Mouse (Mus musculus) kidney, postnatal 0 days (tissue): ENCODE measurements around the gene P3h2. TPM values are rescaled to one million over a fixed set of nuclear protein-coding genes. Genes with fewer than 3 reads are reported as not detected.

ENCODE experiments used
- ATAC-seq: fragments of 200-750 bp; cut with Nextera tagmentation; replicated peaks from 2 replicates; pipeline ENCODE4 v1.8.0; 2017; ENCODE audit warnings: low read depth, moderate number of reproducible peaks, moderate TSS enrichment, moderate library complexity; ENCODE audit not compliant: low FRiP score
- DNase-seq: peaks from one replicate; pipeline ENCODE4 v3.0.0-alpha.2; 2016; ENCODE audit warnings: low spot score
- H3K27ac ChIP-seq: fragments of 300-500 bp; sonication (generic); 2 replicates; pipeline ENCODE4 v1.5.1; 2014; ENCODE audit warnings: mild to moderate bottlenecking
- H3K27me3 ChIP-seq: fragments of 300-500 bp; sonication (generic); 2 replicates; pipeline ENCODE4 v1.6.1; 2014; ENCODE audit warnings: low read length, mixed read lengths; ENCODE audit not compliant: insufficient read depth
- H3K36me3 ChIP-seq: fragments of 300-500 bp; sonication (generic); 2 replicates; pipeline ENCODE4 v1.6.1; 2014; ENCODE audit warnings: low read length, mixed read lengths; ENCODE audit not compliant: insufficient read depth
- H3K4me1 ChIP-seq: fragments of 300-500 bp; sonication (generic); replicated peaks from 2 replicates; pipeline ENCODE4 v1.6.1; 2014; ENCODE audit warnings: antibody characterized with exemption, low read length, mixed read lengths; ENCODE audit not compliant: insufficient read depth
- H3K4me2 ChIP-seq: fragments of 300-500 bp; sonication (generic); 2 replicates; pipeline ENCODE4 v1.6.1; 2014; ENCODE audit warnings: mild to moderate bottlenecking, low read length, moderate library complexity, mixed read lengths
- H3K4me3 ChIP-seq: fragments of 300-500 bp; sonication (generic); replicated peaks from 2 replicates; pipeline ENCODE4 v1.5.1; 2014; ENCODE audit warnings: low read depth, low read length
- H3K9ac ChIP-seq: fragments of 300-500 bp; sonication (generic); 2 replicates; pipeline ENCODE4 v1.6.1; 2014; ENCODE audit warnings: low read depth, low read length
- H3K9me3 ChIP-seq: fragments of 300-500 bp; sonication (generic); replicated peaks from 2 replicates; pipeline ENCODE4 v1.6.1; 2016; ENCODE audit warnings: low read length, inconsistent platforms, mixed read lengths
- CTCF ChIP-seq: IDR thresholded peaks from 2 replicates; pipeline ENCODE4 v1.5.1; 2016; ENCODE audit warnings: antibody characterized with exemption, low read depth, mild to moderate bottlenecking, moderate library complexity
- WGBS: fragments of 180-500 bp; shearing (Covaris S2); extraction: QIAGEN DNeasy Blood & Tissue Kit; methylation state at CpG from one replicate; pipeline ENCODE4 v1.1.7; 2014; 5-methylcytosine and 5-hydroxymethylcytosine counted together
- polyA plus RNA-seq: library from polyadenylated mRNA; unstranded; fragments of >200 nt; fragmentation: Nextera tagmentation; extraction: Ambion mirVana; gene quantifications from 2 replicates; pipeline ENCODE4 v1.2.1, GENCODE M21; 2015

Gene P3h2
- polyA plus RNA-seq, 1 experiment from 2014 or later, result 14.7 TPM

DNA sequence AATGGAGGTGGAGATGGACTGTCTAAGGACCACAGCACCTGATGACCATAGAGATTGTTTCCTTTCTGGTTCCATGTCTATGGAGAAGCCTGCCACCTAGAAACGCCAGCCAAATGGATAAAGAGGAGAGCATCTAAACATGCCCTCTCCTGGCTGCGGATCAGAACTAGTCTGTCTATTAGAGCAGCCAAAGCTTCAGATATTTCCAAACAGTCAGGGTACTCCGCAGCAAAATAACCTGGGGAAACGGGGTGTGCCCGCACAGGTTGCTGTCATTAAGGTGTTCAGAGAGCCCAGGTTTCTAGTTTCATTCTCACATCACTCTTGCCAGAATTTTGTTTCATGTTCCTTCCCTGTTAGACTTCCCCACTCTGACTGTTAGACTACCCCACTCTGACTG lies 16.6 kb downstream of the P3h2 start:
- Histone ChIP-seq H3K4me2 (no peak overlapping the region), H3K4me1 (0 out of 2 replicates have a peak, but pooled peaks cover 17% of the 10 kb centered on the region), H3K9ac (no peak overlapping the region), H3K4me3 (no peak overlapping the region), H3K36me3 (no peaks in the 10 kb centered on the region), H3K9me3 (no peaks in the 10 kb centered on the region), H3K27me3 (no peaks in the 10 kb centered on the region), H3K27ac (no peak overlapping the region)
- TF ChIP-seq CTCF, result no peak
- DNase-seq (no peak), ATAC-seq (no peak)
- 82% methylated on average over 5 of the region's 5 CpGs for WGBS

DNA sequence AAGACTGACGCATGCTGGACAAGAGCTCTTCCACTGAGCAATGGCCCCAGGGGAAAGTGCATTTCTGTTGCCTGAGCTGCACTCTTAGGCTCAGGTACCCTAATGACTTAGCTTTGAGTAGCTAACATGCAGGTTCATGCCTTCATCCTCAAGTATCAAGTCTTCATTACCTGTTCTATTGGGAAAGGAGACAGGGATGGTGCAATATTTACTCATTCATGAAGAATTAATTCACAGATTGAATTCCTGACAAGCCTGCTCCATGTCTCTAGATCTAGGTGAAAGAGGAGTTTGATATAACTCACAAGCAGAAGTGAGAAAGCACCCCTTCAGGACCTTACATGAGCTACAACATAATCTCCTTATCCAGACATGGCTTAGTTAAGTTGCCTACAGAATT lies 17.3 kb downstream of the P3h2 start:
- 70% methylated on average over 1 of the region's 1 CpGs for WGBS
- Histone ChIP-seq H3K9me3 (no peaks in the 10 kb centered on the region), H3K4me2 (no peak overlapping the region), H3K36me3 (no peaks in the 10 kb centered on the region), H3K9ac (no peak overlapping the region), H3K4me1 (0 out of 2 replicates have a peak, but pooled peaks cover 14% of the 10 kb centered on the region), H3K27me3 (no peaks in the 10 kb centered on the region), H3K27ac (no peak overlapping the region), H3K4me3 (no peak overlapping the region)
- no peak for TF ChIP-seq CTCF
- ATAC-seq (no peak), DNase-seq (no peak)

DNA sequence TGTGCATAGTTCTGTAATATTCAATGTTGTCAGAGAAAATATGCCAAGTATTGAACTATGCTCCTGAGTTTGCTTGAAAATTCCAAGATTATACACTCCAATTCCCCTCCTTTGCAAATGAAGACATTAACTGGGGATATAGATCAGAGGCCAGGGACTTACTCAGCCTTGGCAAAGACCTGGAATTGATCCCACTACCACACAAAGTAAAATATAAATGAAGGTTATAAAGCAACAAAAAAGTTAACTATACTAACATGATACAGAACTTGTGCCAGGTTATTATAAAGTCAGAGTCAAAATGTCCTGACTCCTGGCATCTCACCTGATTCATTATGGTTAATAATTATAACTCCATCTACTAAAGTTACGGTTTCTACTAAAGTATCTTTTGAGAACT lies 18.6 kb downstream of the P3h2 start:
- H3K4me1 ChIP-seq, result 0 out of 2 replicates have a peak, but pooled peaks cover 14% of the 10 kb centered on the region
- no peak overlapping the region for H3K27ac ChIP-seq
- no peak for TF ChIP-seq CTCF
- DNase-seq, result no peak
- no peak overlapping the region for H3K9ac ChIP-seq
- H3K4me2 ChIP-seq, result no peak overlapping the region
- WGBS, result 82% methylated on average over 1 of the region's 1 CpGs
- H3K4me3 ChIP-seq, result no peak overlapping the region
- H3K9me3 ChIP-seq, result no peaks in the 10 kb centered on the region
- no peaks in the 10 kb centered on the region for H3K36me3 ChIP-seq
- no peak for ATAC-seq
- H3K27me3 ChIP-seq, result no peaks in the 10 kb centered on the region

DNA sequence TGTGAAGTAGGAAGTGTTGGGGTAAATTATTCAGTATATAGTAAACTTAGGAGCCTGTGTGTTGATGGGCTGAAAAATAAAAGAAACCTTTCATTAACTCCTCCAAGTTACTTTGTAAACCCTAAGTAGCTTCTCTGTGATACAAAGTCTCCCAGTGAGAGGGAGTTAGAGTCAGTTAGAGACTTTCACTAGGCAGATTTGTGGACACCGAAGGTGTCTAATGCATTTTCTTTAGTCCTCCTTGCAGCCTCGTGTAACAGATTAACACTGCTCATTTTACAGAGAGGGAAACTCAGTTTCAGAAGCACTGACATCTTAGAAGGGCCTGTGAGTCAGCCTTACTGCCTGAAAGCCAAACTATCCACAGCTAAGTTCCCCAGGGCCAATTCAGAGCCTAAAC lies 20.4 kb downstream of the P3h2 start:
- 0 out of 2 replicates have a peak, but pooled peaks cover 14% of the 10 kb centered on the region for H3K4me1 ChIP-seq
- no peaks in the 10 kb centered on the region for H3K36me3 ChIP-seq
- no peaks in the 10 kb centered on the region for H3K27me3 ChIP-seq
- no peak overlapping the region for H3K4me3 ChIP-seq
- ATAC-seq (no peak), DNase-seq (no peak)
- H3K27ac ChIP-seq, result peak overlapping the region; percentile 54; the same call in 1 of the 2 replicates
- TF ChIP-seq CTCF, result no peak
- no peak overlapping the region; the same call in 1 of the 2 replicates for H3K9ac ChIP-seq
- no peaks in the 10 kb centered on the region for H3K9me3 ChIP-seq
- WGBS, result 37% methylated on average over 2 of the region's 2 CpGs
- no peak overlapping the region for H3K4me2 ChIP-seq

DNA sequence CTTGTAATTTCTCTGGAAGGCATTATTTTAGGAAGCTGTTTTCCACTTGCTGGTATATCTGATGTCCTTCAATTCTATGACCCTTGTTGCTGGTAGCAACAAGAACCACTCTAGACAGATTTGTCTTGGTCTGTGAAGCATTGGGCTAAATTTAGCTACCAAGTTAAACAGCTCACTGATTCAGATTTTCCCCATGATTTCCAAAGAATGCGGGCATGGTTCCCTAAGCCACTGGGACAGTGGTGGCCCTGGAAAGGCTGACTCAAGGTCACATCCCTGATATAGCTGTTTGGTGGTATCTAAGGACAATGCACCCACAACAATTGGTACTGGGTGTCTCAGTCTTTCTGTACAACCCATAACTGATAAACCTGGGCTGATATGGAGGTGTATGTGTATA lies 22.8 kb downstream of the P3h2 start:
- ATAC-seq (peak; percentile 64), DNase-seq (peak; percentile 36)
- Histone ChIP-seq H3K27ac (0 out of 2 replicates have a peak overlapping the region, but pooled peaks have one; percentile 6), H3K4me2 (no peak overlapping the region), H3K4me3 (no peak overlapping the region), H3K9ac (no peak overlapping the region), H3K9me3 (no peaks in the 10 kb centered on the region), H3K27me3 (no peaks in the 10 kb centered on the region), H3K36me3 (no peaks in the 10 kb centered on the region), H3K4me1 (0 out of 2 replicates have a peak, but pooled peaks cover 20% of the 10 kb centered on the region)
- 45% methylated on average over 1 of the region's 1 CpGs for WGBS
- no peak for TF ChIP-seq CTCF

DNA sequence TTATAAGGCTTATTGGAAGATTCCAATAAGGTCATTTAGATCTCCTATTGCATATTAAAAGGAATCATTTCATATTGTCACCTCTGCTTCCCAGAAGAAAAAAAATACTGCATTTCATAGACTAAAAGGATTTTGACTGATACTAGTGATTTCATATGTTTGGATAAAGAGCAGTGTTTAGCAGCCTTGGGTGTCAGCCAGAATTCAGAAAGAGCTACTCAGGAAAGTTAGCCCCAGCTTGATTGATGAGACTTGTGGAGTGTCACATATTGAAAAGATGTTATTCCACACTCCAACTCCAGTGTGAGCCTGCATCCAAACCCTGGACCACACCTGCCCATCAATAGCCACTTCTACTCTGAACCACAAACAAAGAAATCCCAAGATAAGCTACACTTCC lies 23.2 kb downstream of the P3h2 start:
- H3K4me2 ChIP-seq, result no peak overlapping the region
- no peak for TF ChIP-seq CTCF
- H3K4me1 ChIP-seq, result 0 out of 2 replicates have a peak, but pooled peaks cover 24% of the 10 kb centered on the region
- no peak overlapping the region for H3K4me3 ChIP-seq
- ATAC-seq (0 out of 2 replicates have a peak, but pooled peaks have one; percentile 5), DNase-seq (no peak)
- H3K9ac ChIP-seq, result no peak overlapping the region
- no peaks in the 10 kb centered on the region for H3K9me3 ChIP-seq
- H3K27me3 ChIP-seq, result no peaks in the 10 kb centered on the region
- H3K36me3 ChIP-seq, result no peaks in the 10 kb centered on the region
- no peak overlapping the region for H3K27ac ChIP-seq

DNA sequence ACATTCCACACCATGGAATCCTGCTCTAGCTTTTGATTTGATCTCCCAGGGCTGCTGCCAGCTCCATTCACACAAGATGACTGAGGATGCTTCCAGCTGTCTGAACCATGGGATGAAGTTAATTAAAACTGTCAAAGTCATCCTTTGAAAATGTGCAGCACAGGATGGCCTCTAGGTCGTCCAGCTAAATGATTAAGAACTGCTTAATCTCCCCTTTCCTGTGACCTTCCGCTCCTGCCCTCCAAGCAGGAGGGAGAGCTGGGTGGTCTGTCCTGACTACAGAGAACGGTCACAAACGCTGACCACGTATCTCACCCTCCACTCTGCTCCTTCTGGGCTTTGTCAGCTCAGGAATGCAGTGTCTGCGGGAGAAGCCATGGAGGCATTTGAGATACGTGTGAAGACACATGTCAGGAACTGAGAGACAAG lies 26.6 kb downstream of the P3h2 start:
- ATAC-seq (0 out of 2 replicates have a peak, but pooled peaks have one; percentile 18), DNase-seq (peak; percentile 61)
- 0 out of 2 replicates have a peak, but pooled peaks cover 10% of the 10 kb centered on the region for H3K4me1 ChIP-seq
- H3K9me3 ChIP-seq, result no peaks in the 10 kb centered on the region
- H3K27ac ChIP-seq, result no peak overlapping the region
- TF ChIP-seq CTCF, result no peak
- no peak overlapping the region for H3K4me2 ChIP-seq
- H3K4me3 ChIP-seq, result no peak overlapping the region
- WGBS, result 19% methylated on average over 7 of the region's 7 CpGs
- no peaks in the 10 kb centered on the region for H3K36me3 ChIP-seq
- H3K27me3 ChIP-seq, result no peaks in the 10 kb centered on the region
- 0 out of 2 replicates have a peak overlapping the region, but pooled peaks have one; percentile 4 for H3K9ac ChIP-seq
